Mouse (Mus musculus) CD8-positive naive resting alpha-beta T cell, adult 2 months (primary cell): ENCODE measurements around the gene Dnaja3.

Experiments used
- DNase-seq, 2 experiments: peaks; one replicate each; pipeline ENCODE4 v3.0.0; 2022; ENCODE audit warnings: low read depth in 2 of 2, low spot score in 2 of 2

Gene Dnaja3

DNA sequence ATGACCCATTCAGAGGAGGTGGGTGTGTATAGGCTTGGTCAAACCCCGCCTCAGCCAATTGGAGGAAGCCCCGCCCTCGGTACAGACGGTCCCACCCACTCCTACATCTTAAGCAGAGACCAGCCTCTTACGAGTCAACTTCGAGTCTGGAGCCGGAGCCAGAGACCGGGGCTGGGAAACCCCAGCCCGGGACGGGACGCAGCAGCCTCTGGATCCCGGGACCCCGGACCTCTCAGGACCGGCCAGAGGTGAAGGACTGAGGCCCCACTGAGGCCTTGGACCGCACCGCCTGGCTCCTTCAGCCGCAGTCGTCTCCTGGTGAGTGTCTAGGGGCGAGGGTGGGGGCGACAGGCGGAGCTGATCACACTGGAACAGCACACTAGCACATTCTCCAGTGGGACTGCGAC, at the start of gene Dnaja3, which contains the start of gene Vasn:
Gene Dnaja3, plus strand, starts transcription at position 159 of the 407 bp plus-strand sequence.
Gene Vasn, plus strand, starts transcription at position 111 of the 407 bp plus-strand sequence.
- no peak for DNase-seq

DNA sequence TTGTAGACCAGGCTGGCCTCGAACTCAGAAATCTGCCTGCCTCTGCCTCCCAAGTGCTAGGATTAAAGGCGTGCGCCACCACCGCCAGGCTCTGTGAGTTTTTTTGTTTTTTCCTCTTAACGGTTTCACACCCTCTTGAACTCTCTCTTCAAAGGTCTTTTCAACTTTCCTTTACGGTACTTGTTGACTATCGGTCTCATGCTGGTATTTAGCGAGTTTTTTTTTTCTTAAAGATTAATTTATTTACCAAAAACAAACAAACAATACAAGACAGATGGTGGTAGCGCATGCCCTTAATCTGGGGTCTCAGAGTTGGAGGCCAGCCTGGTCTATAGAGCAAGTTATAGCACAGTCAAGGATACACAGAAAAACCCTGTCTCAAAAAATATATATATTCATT, 49.6 kb upstream of the Dnaja3 start:
- DNase-seq: no peak

DNA sequence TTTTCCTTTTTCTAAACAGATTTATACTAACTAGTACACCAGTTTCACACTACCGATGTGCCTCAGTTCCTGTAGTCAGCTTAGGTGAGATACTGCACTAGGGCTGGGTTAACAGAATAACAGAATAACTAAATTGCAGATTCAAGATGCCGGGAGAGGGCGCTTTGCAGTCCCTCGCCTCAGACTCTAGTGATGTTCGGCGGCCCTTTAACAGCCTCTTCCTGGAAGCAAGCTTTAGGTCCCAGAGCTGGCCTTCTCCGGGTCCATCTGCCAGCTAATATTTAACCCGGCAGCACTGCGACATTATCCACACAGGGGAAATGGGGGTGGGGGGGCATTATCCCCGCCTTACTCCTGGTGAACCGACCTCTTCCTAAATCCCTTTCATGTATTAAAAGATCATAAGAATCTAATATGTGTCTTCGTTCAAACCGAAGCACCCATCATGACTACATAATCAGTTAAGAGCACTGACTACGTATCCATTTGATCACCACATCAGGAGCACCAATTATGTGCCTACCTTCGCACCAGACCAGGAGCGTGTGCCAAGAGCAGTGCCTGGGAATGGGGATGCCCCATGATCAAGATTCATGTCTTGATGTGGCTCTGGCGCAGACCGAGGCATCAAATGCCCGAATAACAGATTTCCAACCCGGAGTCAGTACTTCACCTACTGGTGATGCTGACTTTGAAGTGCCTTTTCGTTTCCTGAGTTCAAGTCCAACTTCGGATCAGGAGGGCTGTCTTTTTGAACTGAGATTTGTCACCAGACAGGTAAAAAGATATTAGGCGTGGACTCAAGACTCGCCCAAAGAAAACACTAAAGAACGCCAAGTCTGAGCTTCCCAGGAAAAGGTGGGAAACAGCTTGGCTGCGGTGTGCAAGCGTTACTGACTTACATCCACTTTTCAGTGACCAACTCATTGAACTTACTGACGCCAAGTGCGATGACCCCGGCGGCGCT, 46.6 kb upstream of the Dnaja3 start:
- peak in 1 of 2 experiments; percentile 40 for DNase-seq

DNA sequence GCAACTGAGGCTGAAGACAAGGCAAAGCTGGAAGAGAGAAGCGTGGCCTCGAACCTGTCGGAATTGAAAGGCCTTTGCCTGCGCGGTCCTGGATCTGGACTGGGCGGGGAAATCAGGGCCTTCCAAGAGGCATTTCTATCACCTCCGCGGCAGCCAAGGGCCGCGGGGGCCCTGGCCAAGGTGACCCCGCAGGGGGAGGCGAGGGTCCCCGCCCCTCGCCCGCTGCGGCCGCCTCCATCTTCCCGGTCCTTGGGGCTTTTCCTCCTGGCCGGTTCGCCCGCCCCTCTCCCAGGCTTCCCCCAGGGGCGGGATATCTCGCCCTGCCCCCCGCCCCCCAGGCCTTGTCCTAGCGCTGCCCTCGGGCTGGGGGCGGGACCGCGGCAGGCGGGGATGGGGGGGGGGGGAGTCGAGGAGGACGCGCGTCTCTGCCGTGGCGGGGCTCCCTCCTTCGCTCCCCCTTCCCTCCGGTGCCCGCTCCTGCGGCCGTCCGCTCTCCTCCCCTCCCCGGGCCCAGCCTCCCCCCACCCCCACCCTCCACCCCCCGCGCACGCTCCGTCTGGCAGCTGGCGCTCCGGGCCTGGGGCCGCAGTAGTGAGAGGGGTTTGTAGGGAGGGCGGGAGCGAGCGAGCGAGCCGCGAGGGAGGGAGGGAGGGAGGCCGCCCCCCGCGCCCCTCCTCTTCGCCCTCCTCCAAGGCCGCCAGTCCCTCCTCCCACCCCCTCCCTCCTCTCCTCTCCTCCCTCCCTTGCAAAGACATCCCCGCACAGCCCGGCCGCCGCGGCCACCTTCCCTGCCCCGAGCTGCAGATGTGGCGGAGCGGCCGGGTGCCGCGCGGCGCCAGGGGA, 45.6 kb upstream of the Dnaja3 start, which contains the start of gene Glis2:
Gene Glis2, plus strand, starts transcription at position 743 of the 843 bp plus-strand sequence.
- no peak for DNase-seq

DNA sequence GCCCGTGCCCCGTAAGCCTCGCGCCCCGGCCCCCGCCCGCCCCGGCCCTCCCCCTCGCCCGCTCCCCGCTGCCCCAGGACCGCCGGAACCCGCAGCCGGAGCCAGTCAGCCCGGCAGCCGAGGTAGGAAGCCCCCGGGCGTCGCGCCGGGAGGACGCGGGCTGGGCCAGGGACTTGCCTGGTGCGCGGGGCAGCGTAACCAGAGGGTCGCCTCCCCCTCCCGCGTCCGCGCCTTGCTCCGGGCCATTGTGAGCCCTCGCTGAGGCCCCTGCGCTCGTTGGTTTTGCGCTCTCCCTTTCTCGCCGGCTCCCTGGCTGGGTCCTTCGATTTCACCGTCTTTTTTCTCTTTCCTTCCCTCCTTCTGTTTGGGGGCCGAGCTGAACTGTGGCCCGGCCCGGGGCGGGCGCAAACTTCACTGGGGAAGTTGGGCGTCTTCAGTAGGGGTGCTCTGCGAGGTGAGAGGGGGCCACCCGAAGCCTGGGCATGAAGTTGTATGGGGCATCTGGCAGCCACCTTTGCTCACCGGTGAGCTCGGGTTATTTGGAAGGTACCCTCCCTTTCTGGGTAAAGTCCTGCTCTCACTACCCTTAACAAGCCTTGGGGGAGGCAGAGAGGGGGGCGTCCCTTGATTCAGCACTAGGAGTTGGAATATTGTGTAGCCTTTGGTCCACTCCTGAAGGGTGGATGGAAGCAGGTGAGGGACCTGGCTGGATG, 44.8 kb upstream of the Dnaja3 start:
- no peak for DNase-seq

DNA sequence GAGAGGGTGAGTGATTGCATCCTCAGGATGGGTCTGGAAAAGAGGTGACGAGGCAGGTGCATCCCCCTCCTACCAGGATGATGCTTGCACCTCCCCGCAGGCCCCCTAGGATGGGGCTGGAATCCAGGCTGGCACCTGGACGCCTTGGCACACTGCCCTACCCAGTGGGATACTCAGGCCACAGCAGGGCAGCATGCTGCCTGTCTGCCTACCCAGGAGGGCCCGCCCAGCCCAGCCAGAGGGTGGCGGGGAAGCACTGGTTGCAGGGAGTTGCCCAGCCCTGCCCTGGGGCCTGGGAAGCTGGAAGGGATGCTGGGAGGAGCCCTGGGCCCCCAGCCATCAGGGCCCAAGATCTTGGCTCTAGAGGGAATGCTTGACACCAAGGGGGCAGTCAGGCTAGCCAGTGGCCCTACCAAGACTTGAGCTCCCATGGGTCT, 44.2 kb upstream of the Dnaja3 start:
- no peak for DNase-seq

DNA sequence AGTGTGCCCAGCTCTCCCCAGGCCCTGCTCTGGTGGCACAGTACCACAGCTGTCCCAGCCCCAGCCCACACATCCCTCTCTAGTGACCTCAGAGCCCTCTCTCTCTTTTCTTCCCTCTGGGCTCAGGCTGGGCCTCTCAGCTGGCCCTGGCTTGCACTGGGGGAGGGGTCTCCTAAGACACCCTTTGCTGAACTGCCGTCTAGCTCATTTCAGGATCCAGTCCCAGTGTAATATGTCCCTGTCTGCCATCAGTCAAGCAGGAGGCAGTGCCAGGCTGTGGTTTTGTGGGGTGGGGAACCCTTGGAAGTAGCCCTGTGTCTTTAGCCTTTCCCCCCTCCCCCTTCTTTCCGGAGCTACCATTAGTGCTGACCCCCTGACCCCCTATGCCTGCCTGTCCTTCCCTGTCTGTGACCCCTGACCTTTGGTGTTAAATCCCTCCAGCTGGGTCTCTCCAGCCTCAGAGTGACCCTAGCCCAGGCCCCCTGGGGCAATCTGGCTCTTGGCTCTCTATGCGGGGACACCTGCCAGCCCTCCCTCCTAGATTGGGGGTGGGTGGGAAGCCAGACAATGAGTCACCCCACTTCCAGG, 43.6 kb upstream of the Dnaja3 start:
- DNase-seq: no peak

DNA sequence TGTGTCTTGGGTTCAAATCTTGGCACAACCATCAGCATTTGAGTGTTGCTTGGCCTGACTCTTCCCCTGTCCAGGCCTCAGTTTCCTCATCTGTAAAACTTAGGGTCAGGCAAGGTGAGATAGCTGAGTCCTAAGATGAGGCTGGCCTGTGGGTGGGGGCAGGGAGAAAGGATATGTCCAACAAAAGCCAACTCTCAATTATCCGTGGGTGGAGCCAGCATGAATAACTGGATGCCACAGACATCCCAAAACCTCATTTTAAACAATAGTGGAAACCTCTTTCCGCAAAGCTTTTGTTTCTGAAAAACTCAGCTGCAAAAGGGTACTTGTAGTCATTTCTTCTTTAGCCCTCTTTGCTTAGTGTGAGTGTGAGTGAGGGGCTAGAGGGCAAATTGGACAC, 43.0 kb upstream of the Dnaja3 start:
- DNase-seq: no peak

DNA sequence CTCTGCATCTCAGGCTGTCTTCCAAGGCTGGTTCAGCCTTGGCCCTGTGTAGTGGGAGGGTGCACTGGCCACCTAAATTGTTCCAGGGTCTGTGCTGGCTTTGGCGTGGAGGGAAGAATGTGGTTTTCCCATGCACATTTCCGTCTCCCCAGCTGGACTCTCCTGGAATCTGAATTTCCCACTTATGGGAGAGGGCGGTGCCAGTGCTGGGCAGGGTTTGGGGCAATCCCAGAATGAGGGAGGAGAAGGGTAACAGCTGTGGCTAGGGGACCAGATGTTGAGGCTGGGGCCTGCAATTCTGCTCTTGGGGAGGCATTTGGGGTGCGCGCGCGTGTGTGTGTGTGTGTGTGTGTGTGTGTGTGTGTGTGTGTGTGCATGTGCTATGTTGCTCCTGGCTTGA, 42.5 kb upstream of the Dnaja3 start:
- DNase-seq: no peak

DNA sequence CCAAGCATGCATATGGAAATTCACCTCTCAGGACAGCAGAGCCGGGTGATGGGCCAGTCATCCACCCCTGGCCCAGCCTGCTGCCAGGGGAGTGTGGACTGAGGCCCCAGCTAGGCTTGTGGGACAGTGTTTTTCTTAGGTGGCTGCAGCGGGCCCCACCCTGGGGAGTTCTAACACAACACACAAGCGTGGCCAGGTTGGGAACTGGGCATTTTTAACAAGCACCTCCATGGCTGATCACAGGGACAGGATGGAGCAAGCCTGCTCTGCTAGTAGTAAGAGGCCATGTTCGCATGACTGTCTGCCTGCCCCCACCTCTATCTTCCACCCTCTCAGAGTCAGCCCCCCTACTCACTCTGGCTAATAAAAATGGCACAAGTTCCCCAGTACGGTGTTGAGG, 41.7 kb upstream of the Dnaja3 start:
- DNase-seq: no peak

DNA sequence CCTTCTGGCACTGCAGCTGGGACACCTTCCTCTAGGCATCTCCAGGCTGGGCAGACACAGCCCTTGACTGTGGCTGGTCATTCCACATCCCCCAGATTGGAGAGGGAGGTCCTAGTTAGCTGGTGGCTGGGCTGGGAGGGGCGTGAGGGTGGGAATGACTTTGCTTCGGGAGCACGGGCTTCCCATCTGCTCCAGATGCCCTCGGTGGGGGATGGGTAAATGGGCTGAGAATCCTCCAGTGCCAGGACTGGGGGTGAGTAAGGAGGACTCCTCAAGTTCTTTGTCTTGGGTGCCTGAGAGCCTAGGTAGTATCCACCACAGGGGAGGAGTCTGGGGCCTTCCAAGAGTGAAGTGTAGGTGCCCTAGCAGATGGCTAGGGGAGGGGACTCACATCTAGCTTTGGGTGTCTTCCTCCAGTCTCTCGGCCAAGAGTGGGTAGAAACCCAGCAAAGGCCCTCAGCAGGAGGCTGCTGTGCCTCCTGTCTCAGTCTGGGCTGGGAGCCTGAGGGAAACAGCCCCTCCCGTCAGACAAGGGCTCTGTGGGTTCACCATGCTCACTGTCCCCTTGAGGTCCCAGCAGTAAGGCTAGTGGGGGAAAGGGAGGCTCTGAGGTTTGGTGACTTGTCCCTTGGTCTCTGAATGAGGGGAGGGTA, 40.8 kb upstream of the Dnaja3 start:
- no peak for DNase-seq

DNA sequence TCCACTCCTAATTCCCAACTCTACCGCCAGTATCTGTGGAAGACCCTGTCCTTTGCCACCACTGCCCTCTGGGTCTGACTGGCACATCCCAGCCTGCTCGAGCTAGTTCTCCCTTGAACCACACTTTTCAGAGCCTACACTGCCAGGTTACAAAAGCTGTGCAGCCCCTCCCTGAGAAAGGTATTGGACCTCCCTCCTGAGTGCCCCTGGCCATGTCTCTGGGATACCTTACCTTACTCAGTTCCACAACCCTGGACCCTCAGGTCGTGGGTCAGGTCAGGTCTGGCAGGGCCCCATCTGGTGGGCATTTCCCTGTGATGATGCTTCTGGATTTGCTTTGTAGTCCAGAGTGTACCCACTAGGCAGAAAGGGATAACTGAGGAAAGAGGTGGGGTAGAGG, 40.2 kb upstream of the Dnaja3 start:
- DNase-seq: no peak

DNA sequence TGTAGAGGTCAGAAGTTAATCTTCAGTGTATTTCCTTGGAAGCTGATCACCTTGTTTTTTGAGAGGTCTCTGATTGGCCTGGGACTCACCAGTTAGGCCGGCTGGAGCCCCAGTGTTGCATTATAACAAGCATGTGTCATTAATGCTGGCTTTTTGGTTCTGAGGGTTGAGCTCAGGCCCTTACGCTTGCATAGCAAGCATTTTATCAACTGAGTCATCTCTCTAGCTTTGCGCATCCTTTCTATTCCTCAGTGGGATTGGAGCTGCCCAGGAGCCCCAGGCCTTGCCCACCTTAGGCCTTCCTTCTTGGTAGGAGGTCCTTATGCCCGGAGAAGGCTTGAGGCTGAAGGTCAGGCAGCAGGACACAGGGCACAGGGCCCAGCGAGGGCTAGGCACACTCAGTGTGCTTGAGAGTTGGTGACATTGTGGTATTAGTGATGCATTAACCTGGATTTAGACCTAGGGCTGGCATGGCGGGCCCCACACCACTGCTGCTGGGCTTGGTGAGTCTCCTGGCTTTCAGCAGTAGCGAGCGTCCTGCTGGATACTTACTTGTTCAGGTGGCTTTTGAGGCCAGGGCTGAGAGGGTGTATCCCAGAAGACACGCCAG, 39.0 kb upstream of the Dnaja3 start:
- no peak for DNase-seq

DNA sequence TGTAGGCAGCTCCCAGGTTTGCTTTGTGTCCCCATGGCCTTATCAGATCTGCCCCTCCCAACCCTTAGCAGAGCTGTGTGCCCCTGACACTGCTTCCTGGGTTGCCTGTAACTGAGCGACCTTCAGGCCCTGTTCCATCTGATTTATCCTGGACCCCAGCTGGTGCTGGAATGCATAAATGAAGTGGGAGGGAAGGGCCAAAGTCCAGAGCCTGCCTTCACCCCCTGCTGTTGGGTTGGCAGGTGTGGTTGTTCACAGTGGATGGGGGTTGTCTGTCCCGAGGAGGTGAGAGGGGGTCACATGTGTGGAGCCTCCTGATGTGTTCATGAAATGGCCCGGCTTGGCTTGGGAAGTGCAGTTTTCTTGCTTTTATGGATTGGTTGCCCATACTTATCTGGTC, 37.6 kb upstream of the Dnaja3 start:
- no peak for DNase-seq

DNA sequence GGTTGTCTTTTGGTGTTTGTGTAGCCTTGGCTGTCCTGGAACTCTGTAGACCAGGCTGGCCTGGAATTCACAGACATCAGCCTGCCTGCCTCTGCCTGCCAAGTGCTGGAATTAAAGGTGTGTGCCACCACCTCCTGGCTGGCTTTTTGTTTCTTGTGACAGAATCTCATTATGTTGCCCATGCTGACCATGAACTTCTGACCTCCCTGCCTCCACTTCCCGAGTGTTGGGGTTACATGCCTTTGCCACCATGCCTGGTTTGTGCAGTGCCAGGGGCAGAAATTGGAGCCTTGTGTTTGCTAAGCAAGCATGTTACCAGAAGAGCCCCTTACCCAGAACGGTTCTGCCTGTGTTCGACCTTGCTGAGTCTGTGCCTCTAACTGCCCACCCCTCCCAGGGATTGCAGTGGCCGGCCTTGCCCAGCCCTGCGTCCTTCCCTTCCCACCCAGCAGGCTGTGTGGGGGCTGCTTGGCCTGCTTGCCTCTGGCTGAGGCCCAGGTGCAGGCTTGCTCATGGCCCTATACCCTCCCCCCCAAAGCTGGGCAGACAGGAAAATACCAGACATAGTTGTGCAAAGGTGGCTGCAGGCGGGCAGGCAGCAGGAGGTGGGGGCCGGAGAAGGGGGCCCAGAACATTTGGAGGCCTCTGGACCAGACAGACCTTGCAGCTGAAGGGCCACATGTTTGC, 36.9 kb upstream of the Dnaja3 start:
- DNase-seq: no peak

DNA sequence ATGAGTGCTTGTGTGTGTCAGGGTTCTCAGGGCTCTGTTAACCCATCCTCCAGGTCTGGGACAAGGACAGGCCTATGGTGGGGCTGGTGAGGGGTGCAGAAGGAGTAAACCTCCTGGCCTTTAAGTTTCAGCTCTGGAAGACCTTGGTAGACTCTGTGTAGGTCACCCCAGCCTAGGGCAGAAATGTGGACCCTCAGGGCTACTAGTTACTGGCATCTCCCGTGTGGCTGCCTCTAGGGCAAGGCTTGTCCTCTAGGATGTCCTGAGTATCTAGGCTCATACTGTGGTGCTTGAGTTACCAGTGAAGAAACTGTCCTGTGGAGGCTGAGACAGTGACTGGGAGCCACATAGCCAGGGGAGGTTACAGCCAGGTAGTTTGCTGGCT, 36.3 kb upstream of the Dnaja3 start:
- no peak for DNase-seq

DNA sequence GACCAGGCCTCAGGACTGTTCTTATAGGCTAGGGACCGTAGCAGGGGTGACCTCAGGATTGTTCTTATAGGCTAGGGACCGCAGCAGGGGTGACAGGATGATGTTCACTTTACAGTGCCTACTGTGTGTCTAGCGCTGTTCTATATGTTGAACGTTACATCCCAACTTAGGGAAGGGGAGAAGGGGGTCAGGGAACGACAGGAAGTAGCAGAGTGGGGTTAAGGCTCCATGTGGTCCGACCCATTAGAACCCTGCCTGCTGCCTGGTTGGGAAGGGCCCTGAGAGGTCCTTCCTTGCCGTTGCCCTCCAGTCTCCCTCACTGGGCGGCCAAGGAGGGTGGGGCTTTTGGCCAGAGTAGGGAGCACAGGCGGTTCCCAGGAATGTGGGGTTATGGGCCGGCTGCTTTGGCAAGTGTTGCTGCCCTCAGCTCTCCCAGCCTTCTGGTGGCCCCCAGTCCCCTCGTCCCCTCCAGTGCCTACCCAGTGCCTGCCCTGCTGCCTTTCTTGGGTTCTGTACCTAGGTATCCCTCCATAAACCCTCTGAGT, 35.4 kb upstream of the Dnaja3 start:
- DNase-seq: no peak

DNA sequence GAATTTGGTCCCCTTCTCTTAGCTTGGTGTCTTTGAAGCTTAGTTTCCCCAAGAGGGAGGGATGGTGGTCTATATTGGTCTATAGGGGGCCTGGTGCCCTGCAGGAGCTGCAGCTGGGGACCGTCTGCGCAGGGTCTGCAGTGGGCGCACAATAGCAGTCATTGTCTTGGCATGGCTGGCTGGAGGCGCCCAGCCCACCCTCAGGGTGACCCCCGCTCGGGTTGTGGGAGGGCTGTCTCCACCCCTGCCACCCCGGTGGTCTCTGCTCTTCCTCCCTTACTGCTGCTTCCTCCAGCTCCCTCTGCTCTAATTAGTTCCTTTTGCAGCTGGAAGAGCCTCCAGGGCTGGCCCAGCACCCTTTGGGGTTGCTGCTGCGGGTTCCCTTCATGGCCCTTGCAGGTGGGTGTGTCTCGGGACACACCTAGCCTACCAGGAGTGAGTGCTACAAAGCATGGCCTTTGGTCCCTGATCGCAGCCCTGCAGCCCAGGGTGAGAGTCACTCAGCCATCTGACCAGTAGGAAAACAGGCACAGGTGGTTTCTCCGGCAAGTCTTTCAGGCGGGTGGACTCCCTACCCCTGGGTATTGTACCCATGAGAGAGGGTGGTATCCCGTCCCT, 34.2 kb upstream of the Dnaja3 start:
- no peak for DNase-seq
